ENCODE assay signal across 7 mouse cellular contexts in genomic region chr13:6646674-6647066, GRCm38 (mm10). TPM values are rescaled to one million over a fixed set of nuclear protein-coding genes. Genes with fewer than 3 reads are reported as not detected.
DNase-seq lines count a peak whose midpoint lies in the region; ATAC-seq and TF ChIP-seq lines count a peak whose summit lies in the region.

No protein-coding gene starts in this region.

- peak overlapping the region; percentile 49 for H3K4me3 ChIP-seq in neural tube, embryonic 11.5 days (ENCODE audit: low read depth, low read length)
- peak overlapping the region; percentile 46 for H3K4me3 ChIP-seq in forebrain, embryonic 11.5 days (ENCODE audit: low read depth, low read length)
- peak overlapping the region; percentile 45 for H3K4me3 ChIP-seq in limb, embryonic 14.5 days (replicated peaks; ENCODE audit: low read length)
- peak overlapping the region; percentile 58 for H3K4me3 ChIP-seq in stomach, embryonic 16.5 days (replicated peaks; ENCODE audit: low read length)

- no peak overlapping the region for H3K9ac ChIP-seq in neural tube, embryonic 11.5 days (ENCODE audit: low read length)
- H3K9ac ChIP-seq in forebrain, embryonic 11.5 days (ENCODE audit: low read length): no peak overlapping the region
- H3K9ac ChIP-seq in limb, embryonic 14.5 days (ENCODE audit: low read depth, low read length, severe bottlenecking): peak overlapping the region; percentile 51; the same call in 1 of the 2 replicates
- H3K9ac ChIP-seq in stomach, embryonic 16.5 days (ENCODE audit: low read length): peak overlapping the region; percentile 67; the same call in 1 of the 2 replicates

- no peak for TF ChIP-seq POLR2A in limb, embryonic 14.5 days (IDR thresholded peaks at IDR 0.05; ENCODE audit: borderline replicate concordance, extremely low read depth, insufficient read depth, insufficient read length)

- no peaks in the 10 kb centered on the region for H3K9me3 ChIP-seq in neural tube, embryonic 11.5 days (ENCODE audit: control insufficient read depth, low read length)
- no peaks in the 10 kb centered on the region for H3K9me3 ChIP-seq in forebrain, embryonic 11.5 days (ENCODE audit: control insufficient read depth, low read length)
- H3K9me3 ChIP-seq in limb, embryonic 14.5 days (ENCODE audit: control insufficient read depth, low read length): no peaks in the 10 kb centered on the region
- no peaks in the 10 kb centered on the region for H3K9me3 ChIP-seq in stomach, embryonic 16.5 days (replicated peaks; ENCODE audit: control insufficient read depth, low read length)

- DNase-seq in neural tube, embryonic 11.5 days (ENCODE audit: low spot score): no peak
- no peak for DNase-seq in neural tube, embryonic 10.5 days (ENCODE audit: extremely low spot score, low spot score)
- DNase-seq in forebrain, embryonic 11.5 days (ENCODE audit: low spot score): no peak
- DNase-seq in limb, embryonic 14.5 days (ENCODE audit: low spot score): no peak
- no peak for DNase-seq in urinary bladder, postnatal 36 days (ENCODE audit: low spot score in 2 of 2)
- no peak for DNase-seq in thymus, postnatal 4 days

- ATAC-seq in neural tube, embryonic 11.5 days (ENCODE audit: insufficient read depth, low FRiP score, low TSS enrichment): no peak
- ATAC-seq in forebrain, embryonic 11.5 days (replicated peaks; ENCODE audit: low FRiP score): no peak
- no peak for ATAC-seq in limb, embryonic 14.5 days (ENCODE audit: low FRiP score, low read depth)
- no peak for ATAC-seq in stomach, embryonic 16.5 days (ENCODE audit: insufficient read depth, low FRiP score)

- no peaks in the 10 kb centered on the region for H3K27me3 ChIP-seq in neural tube, embryonic 11.5 days (ENCODE audit: control insufficient read depth, insufficient read depth, low read length)
- no peaks in the 10 kb centered on the region for H3K27me3 ChIP-seq in forebrain, embryonic 11.5 days (ENCODE audit: control insufficient read depth, insufficient read depth, low read length)
- no peaks in the 10 kb centered on the region for H3K27me3 ChIP-seq in limb, embryonic 14.5 days (ENCODE audit: control insufficient read depth, insufficient read depth, low read length)
- H3K27me3 ChIP-seq in stomach, embryonic 16.5 days (ENCODE audit: control insufficient read depth, insufficient read depth, low read length): no peaks in the 10 kb centered on the region

- no peaks in the 10 kb centered on the region for H3K36me3 ChIP-seq in neural tube, embryonic 11.5 days (ENCODE audit: control insufficient read depth, insufficient read depth, low read length)
- H3K36me3 ChIP-seq in forebrain, embryonic 11.5 days (ENCODE audit: control insufficient read depth, insufficient read depth, low read length): no peaks in the 10 kb centered on the region
- no peaks in the 10 kb centered on the region for H3K36me3 ChIP-seq in limb, embryonic 14.5 days (ENCODE audit: control insufficient read depth, insufficient read depth, low read length)
- no peaks in the 10 kb centered on the region for H3K36me3 ChIP-seq in stomach, embryonic 16.5 days (ENCODE audit: control insufficient read depth, insufficient read depth, low read length)

- 48% methylated on average over 3 of the region's 3 CpGs for WGBS in neural tube, embryonic 11.5 days
- 47% methylated on average over 3 of the region's 3 CpGs for WGBS in forebrain, embryonic 11.5 days
- WGBS in limb, embryonic 14.5 days: 51% methylated on average over 3 of the region's 3 CpGs
- 48% methylated on average over 3 of the region's 3 CpGs for WGBS in stomach, embryonic 16.5 days

- H3K27ac ChIP-seq in neural tube, embryonic 11.5 days (ENCODE audit: low read depth, low read length): no peak overlapping the region
- no peak overlapping the region for H3K27ac ChIP-seq in forebrain, embryonic 11.5 days (ENCODE audit: low read depth, low read length)
- no peak overlapping the region for H3K27ac ChIP-seq in limb, embryonic 14.5 days (replicated peaks; ENCODE audit: low read depth, low read length)
- no peak overlapping the region for H3K27ac ChIP-seq in stomach, embryonic 16.5 days (ENCODE audit: low read length)

- H3K4me1 ChIP-seq in neural tube, embryonic 11.5 days (ENCODE audit: control insufficient read depth, insufficient read depth, low read length): no peaks in the 10 kb centered on the region
- H3K4me1 ChIP-seq in forebrain, embryonic 11.5 days (replicated peaks; ENCODE audit: control insufficient read depth, insufficient read depth, low read length): no peaks in the 10 kb centered on the region
- peaks cover 14% of the 10 kb centered on the region; the same call in 1 of the 2 replicates for H3K4me1 ChIP-seq in limb, embryonic 14.5 days (ENCODE audit: control insufficient read depth, insufficient read depth, low read length)
- H3K4me1 ChIP-seq in stomach, embryonic 16.5 days (ENCODE audit: control insufficient read depth, insufficient read depth, low read length): peaks cover 5% of the 10 kb centered on the region

- H3K4me2 ChIP-seq in neural tube, embryonic 11.5 days (ENCODE audit: low read depth): peak overlapping the region; percentile 99
- H3K4me2 ChIP-seq in forebrain, embryonic 11.5 days (ENCODE audit: low read depth, low read length, severe bottlenecking): peak overlapping the region; percentile 98
- H3K4me2 ChIP-seq in limb, embryonic 14.5 days (replicated peaks; ENCODE audit: low read depth, low read length, severe bottlenecking): peak overlapping the region; percentile 96
- H3K4me2 ChIP-seq in stomach, embryonic 16.5 days (ENCODE audit: low read depth, low read length): peak overlapping the region; percentile 96

RNA-seq across cellular contexts. Expression of gene Pfkp, which starts 1.9 kb away (rescaled TPM):
- polyA plus RNA-seq in neural tube, embryonic 11.5 days (2014; fragmentation: Nextera tagmentation; extraction: Ambion mirVana): 40.9 and 51.5 TPM in 2 replicates
- polyA plus RNA-seq in forebrain, embryonic 11.5 days (2014; fragmentation: Nextera tagmentation; extraction: Ambion mirVana): 16.7 and 17.3 TPM in 2 replicates
- polyA plus RNA-seq in limb, embryonic 14.5 days (2012; rRNA removed): 8.3 and 12.2 TPM in 2 replicates
- polyA plus RNA-seq in limb, embryonic 14.5 days (2014; fragmentation: Nextera tagmentation; extraction: Ambion mirVana): 12.0 and 12.2 TPM in 2 replicates
- 58.8 and 61.5 TPM in 2 replicates for polyA plus RNA-seq in stomach, embryonic 16.5 days (2015; fragmentation: Nextera tagmentation; extraction: Ambion mirVana)

Comparison
In these comparisons a context has a peak if more than half of its experiments do, and no peak if none do; other contexts are left out.
1. H3K9ac ChIP-seq: peak in limb, embryonic 14.5 days (single experiment) and stomach, embryonic 16.5 days (single experiment); none in neural tube, embryonic 11.5 days (single experiment) and forebrain, embryonic 11.5 days (single experiment).
2. Peak in every context shown above with its lines, with median percentiles within 50 percentile points of each other: H3K4me2 ChIP-seq and H3K4me3 ChIP-seq.